Mouse (Mus musculus): Measurements from ENCODE around the gene Anln. TPM values are rescaled to one million over a fixed set of nuclear protein-coding genes. Genes with fewer than 3 reads are reported as not detected.

Anln gene
- polyA plus RNA-seq (2017; shearing (Covaris generic)) = 2.0 TPM

DNA sequence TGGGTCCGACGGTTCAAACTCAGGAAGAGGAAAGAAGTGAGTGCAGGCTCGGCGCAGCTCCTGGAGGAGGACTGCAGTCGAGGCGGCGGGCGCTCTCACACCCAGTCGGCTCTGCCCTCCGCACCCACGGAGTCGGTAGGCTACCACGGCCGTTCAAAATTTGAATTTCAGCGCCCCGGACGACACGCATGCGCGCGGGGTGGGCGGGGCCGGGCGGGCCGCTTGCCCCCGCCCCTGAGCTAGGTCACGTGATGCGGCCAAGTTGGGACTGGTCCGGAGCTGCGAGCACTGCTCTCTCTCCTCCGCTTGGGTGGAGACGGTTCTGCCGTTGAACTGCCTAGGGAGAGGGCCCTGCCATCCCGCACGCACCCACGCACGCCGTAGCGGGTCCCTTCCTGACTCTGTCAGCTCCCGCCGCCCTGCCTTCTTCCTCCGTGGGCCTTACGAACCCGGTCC, at the start of gene Anln:
Gene Anln (minus strand): TSS at position 168 of the 456 bp plus-strand sequence.

GRCm38 (mm10) chr9:22411002-22411857, 22.2 kb upstream of the Anln start, which contains the start of gene 9530077C05Rik:
9530077C05Rik (plus strand) TSS chr9:22411513.

DNA sequence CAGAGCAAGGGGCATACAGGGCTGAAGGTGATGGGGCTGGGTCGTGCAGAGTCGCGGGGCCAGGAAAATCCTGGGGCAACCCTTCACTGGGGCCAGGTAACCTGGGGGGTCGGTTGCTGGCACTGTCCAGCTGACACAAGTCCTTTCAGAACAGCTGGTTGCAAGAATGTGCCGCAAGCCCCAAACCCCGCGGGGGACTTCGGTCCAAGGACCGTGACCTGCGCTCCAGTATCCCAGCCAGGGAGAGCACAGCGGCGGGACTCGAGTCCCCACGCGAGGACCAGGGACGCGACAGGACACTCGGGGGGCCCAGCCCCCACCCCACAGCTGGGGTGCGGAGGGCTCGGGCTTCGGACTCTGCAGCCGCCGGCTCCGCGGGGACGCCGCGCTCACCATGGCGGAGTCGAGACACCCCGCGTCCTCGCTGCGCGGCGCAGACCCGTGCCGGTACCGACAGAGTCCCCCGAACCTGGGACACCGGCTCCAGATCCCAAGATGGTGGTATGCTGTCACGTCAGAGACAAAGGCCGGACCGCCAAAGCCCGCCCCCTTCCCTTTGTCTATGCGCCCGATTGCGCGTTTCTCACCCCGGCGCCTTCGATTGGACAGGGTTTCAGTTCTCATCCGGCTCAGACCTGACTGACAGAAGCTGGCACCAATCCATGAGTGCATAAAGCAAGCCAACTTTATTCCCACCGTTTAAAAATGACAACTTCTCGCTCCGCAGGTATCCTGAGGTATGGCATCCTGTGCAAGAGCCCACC, 81.7 kb downstream of the Anln start, which contains the start of gene Zfp810:
Gene Zfp810 (minus strand): TSS at position 493 of the 764 bp plus-strand sequence.

Other genes with a start within 250 kb of the Anln start
- 39.5 TPM for gene Pigyl, start 232.3 kb downstream of the Anln start, polyA plus RNA-seq (2017; shearing (Covaris generic))
- gene Zfp872, start 201.1 kb downstream of the Anln start, polyA plus RNA-seq (2017; shearing (Covaris generic)) = not detected
- gene Zfp809, start 163.5 kb downstream of the Anln start, polyA plus RNA-seq (2017; shearing (Covaris generic)) = 57.0 TPM
- 6.3 TPM for gene Zfp599, start 129.3 kb downstream of the Anln start, polyA plus RNA-seq (2017; shearing (Covaris generic))
- gene Zfp810, start 81.5 kb downstream of the Anln start, polyA plus RNA-seq (2017; shearing (Covaris generic)) = 15.5 TPM
- gene 9530077C05Rik, start 22.3 kb upstream of the Anln start, polyA plus RNA-seq (2017; shearing (Covaris generic)) = 0.73 TPM
- not detected for gene Gm17545, start 65.1 kb upstream of the Anln start, polyA plus RNA-seq (2017; shearing (Covaris generic))
- gene Rp9, start 80.6 kb upstream of the Anln start, polyA plus RNA-seq (2017; shearing (Covaris generic)) = 26.7 TPM
- 14.6 TPM for gene Bbs9, start 86.5 kb upstream of the Anln start, polyA plus RNA-seq (2017; shearing (Covaris generic))